Mouse (Mus musculus) forebrain, embryonic 16.5 days (tissue): ENCODE results near the gene Olfr97. TPM values are rescaled to one million over a fixed set of nuclear protein-coding genes. Genes with fewer than 3 reads are reported as not detected.

ENCODE experiments used
- ATAC-seq: fragments of 200-750 bp; cut with Nextera tagmentation; 2 replicates; pipeline ENCODE4 v1.8.0; 2017; ENCODE audit warnings: mild to moderate bottlenecking, moderate library complexity
- H3K27ac ChIP-seq: fragments of 300-500 bp; sonication (generic); 2 replicates; pipeline ENCODE4 v1.5.1; 2014; ENCODE audit warnings: low read length, control low read depth
- H3K27me3 ChIP-seq: fragments of 300-500 bp; sonication (generic); replicated peaks from 2 replicates; pipeline ENCODE4 v1.6.1; 2014; ENCODE audit warnings: low read length; ENCODE audit not compliant: control insufficient read depth, insufficient read depth
- H3K36me3 ChIP-seq: fragments of 300-500 bp; sonication (generic); 2 replicates; pipeline ENCODE4 v1.6.1; 2014; ENCODE audit not compliant: control insufficient read depth, insufficient read depth
- H3K4me1 ChIP-seq: fragments of 300-500 bp; sonication (generic); replicated peaks from 2 replicates; pipeline ENCODE4 v1.6.1; 2014; ENCODE audit warnings: low read length; ENCODE audit not compliant: control insufficient read depth, insufficient read depth
- H3K4me2 ChIP-seq: fragments of 300-500 bp; sonication (generic); 2 replicates; pipeline ENCODE4 v1.6.1; 2014; ENCODE audit warnings: mild to moderate bottlenecking, low read length, control low read depth
- H3K4me3 ChIP-seq: fragments of 300-500 bp; sonication (generic); replicated peaks from 2 replicates; pipeline ENCODE4 v1.5.1; 2014; ENCODE audit warnings: mild to moderate bottlenecking, low read length, control low read depth
- H3K9ac ChIP-seq: fragments of 300-500 bp; sonication (generic); replicated peaks from 2 replicates; pipeline ENCODE4 v1.6.1; 2014; ENCODE audit warnings: low read depth, low read length, control low read depth
- H3K9me3 ChIP-seq: fragments of 300-500 bp; sonication (generic); 2 replicates; pipeline ENCODE4 v1.6.1; 2016; ENCODE audit warnings: low read length; ENCODE audit not compliant: control insufficient read depth
- WGBS: fragments of 180-500 bp; shearing (Covaris S2); extraction: QIAGEN DNeasy Blood & Tissue Kit; methylation state at CpG from one replicate; pipeline ENCODE4 v1.1.7; 2014; 5-methylcytosine and 5-hydroxymethylcytosine counted together
- polyA plus RNA-seq: library from polyadenylated mRNA; unstranded; fragments of >200 nt; fragmentation: Nextera tagmentation; extraction: Ambion mirVana; gene quantifications from 2 replicates; pipeline ENCODE4 v1.2.1, GENCODE M21; 2015

Gene Olfr97
- polyA plus RNA-seq, 1 experiment from 2014 or later: not detected

- H3K27ac ChIP-seq: no peak overlapping the region
- no peaks in the 10 kb centered on the region for H3K27me3 ChIP-seq
- H3K4me3 ChIP-seq: no peak overlapping the region
- no peaks in the 10 kb centered on the region for H3K9me3 ChIP-seq
- H3K9ac ChIP-seq: no peak overlapping the region
- H3K36me3 ChIP-seq: no peaks in the 10 kb centered on the region
- ATAC-seq: no peak
- no peak overlapping the region for H3K4me2 ChIP-seq
- no peaks in the 10 kb centered on the region for H3K4me1 ChIP-seq
Observed at GRCm38 (mm10) chr17:37249460-37249859, 12.3 kb upstream of the Olfr97 start.

- no peak overlapping the region for H3K9ac ChIP-seq
- WGBS: 27% methylated on average over 5 of the region's 5 CpGs
- H3K27ac ChIP-seq: no peak overlapping the region
- ATAC-seq: no peak
- H3K27me3 ChIP-seq: no peaks in the 10 kb centered on the region
- H3K4me1 ChIP-seq: no peaks in the 10 kb centered on the region
- H3K4me2 ChIP-seq: no peak overlapping the region
- H3K4me3 ChIP-seq: no peak overlapping the region
- no peaks in the 10 kb centered on the region for H3K9me3 ChIP-seq
- no peaks in the 10 kb centered on the region for H3K36me3 ChIP-seq
Observed at GRCm38 (mm10) chr17:37246715-37247114, 9.6 kb upstream of the Olfr97 start.

DNA sequence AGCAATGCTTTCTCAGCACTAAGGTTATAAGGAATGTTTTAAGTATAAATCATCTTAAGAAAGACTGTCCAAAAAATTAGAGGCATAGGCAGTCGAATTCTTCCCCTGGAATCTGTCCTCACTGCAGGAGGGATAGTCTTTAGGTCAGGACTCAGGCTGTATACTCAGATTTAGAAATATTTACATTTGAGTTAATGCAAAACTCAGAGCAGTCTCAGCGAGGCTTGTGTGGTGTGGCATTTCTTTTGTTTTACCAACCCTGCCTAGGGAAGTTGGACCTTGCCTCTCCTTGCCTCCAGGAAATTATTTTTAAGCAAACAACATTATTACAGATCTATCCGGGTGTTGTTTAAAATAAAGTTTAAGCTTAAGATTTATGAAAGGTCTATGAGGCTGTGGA is 5.1 kb upstream of the Olfr97 start:
- H3K36me3 ChIP-seq: no peaks in the 10 kb centered on the region
- H3K27ac ChIP-seq: no peak overlapping the region
- H3K4me1 ChIP-seq: no peaks in the 10 kb centered on the region
- no peak overlapping the region for H3K4me2 ChIP-seq
- H3K27me3 ChIP-seq: no peaks in the 10 kb centered on the region
- H3K9me3 ChIP-seq: no peaks in the 10 kb centered on the region
- no peak overlapping the region for H3K9ac ChIP-seq
- H3K4me3 ChIP-seq: no peak overlapping the region
- WGBS: 55% methylated on average over 3 of the region's 3 CpGs
- no peak for ATAC-seq

- no peaks in the 10 kb centered on the region; the same call in 1 of the 2 replicates for H3K9me3 ChIP-seq
- H3K27ac ChIP-seq: no peak overlapping the region
- no peaks in the 10 kb centered on the region for H3K4me1 ChIP-seq
- no peak overlapping the region for H3K4me2 ChIP-seq
- H3K27me3 ChIP-seq: no peaks in the 10 kb centered on the region
- no peaks in the 10 kb centered on the region for H3K36me3 ChIP-seq
- no peak overlapping the region for H3K4me3 ChIP-seq
- H3K9ac ChIP-seq: no peak overlapping the region
- ATAC-seq: no peak
- WGBS: 16% methylated on average over 1 of the region's 1 CpGs
Observed at GRCm38 (mm10) chr17:37221879-37222278, 15.3 kb downstream of the Olfr97 start.

DNA sequence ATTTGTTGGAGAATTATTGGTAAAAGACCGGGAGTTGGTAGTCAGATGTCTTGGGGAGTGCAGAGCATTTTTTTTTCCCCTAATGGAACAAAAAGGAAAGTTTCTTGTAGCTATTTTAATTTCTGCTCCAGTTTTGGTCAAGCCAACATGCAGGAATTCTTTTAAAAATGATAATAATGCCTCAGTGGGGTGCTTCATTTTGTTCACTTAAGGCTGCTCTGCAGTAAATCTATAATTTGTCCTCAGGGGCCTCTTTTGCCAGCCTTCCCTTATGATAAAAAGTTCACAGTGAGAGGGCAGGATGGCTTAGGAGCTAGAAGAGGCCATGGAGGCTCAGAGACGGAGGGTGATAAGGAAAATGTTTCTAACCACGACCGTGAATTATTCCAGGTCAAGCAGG is 17.3 kb downstream of the Olfr97 start, which contains the start of gene Olfr96:
Olfr96 (plus strand) TSS at position 301 of the 400 bp plus-strand sequence.
- Histone ChIP-seq H3K9me3 (no peaks in the 10 kb centered on the region; the same call in 1 of the 2 replicates), H3K4me2 (no peak within 1 kb of the TSS), H3K27ac (no peak within 1 kb of the TSS), H3K4me3 (no peak within 1 kb of the TSS), H3K27me3 (no peaks in the 10 kb centered on the region), H3K9ac (no peak within 1 kb of the TSS), H3K36me3 (no peaks in the 10 kb centered on the region), H3K4me1 (no peaks in the 10 kb centered on the region)
- ATAC-seq: no peak
- WGBS: 54% methylated on average over 4 of the region's 4 CpGs

DNA sequence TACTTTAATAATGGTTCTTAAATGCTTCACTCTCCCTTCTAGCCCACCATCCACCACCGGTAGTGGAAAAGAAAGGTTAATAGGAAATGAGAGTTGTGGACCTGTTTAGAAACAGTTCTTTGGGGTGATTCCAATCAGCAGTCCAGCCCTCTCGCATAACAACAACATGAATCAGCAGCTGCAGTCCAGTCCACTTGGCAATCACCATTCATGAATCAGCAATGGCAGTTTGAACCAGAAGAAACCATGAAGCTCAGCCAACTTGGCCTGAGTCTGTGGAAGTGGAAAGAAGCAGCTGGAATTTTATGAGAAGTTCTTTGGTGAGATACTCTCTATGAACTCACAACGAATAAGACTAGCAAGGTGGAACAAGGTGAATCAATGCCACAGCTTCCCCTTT is 18.6 kb downstream of the Olfr97 start:
- no peak for ATAC-seq
- H3K4me3 ChIP-seq: no peak overlapping the region
- H3K27me3 ChIP-seq: no peaks in the 10 kb centered on the region
- no peaks in the 10 kb centered on the region for H3K4me1 ChIP-seq
- H3K9ac ChIP-seq: no peak overlapping the region
- no peaks in the 10 kb centered on the region for H3K36me3 ChIP-seq
- no peak overlapping the region for H3K27ac ChIP-seq
- no peak overlapping the region for H3K4me2 ChIP-seq
- no peaks in the 10 kb centered on the region; the same call in 1 of the 2 replicates for H3K9me3 ChIP-seq
- 84% methylated on average over 3 of the region's 3 CpGs for WGBS

DNA sequence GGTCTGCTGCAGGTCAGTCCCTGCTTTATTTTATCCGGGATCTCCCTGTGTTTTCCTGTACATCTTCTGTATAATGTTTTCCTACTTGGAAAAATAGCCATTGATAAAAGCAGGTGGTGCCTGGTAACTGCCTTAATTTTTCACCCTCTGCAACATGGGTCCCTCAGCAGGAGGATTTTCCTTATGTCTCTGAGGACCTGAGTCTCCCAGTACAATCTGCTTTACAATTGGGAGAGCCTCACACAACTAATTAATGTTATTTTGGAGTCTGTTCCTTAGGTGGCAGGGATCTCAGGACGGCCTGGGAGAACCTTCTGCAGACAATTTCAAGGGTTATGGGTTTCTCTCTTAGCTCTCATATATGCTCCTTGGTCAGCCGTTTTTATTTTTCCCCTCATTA is 24.1 kb downstream of the Olfr97 start, which contains the start of gene Olfr95:
Olfr95 (minus strand) TSS at position 101 of the 400 bp plus-strand sequence.
- Histone ChIP-seq H3K27ac (no peak within 1 kb of the TSS), H3K9ac (no peak within 1 kb of the TSS), H3K36me3 (no peaks in the 10 kb centered on the region), H3K9me3 (no peaks in the 10 kb centered on the region; the same call in 1 of the 2 replicates), H3K4me1 (peaks cover 5% of the 10 kb centered on the region), H3K4me2 (no peak within 1 kb of the TSS), H3K27me3 (no peaks in the 10 kb centered on the region; the same call in 1 of the 2 replicates), H3K4me3 (no peak within 1 kb of the TSS)
- 69% methylated on average over 3 of the region's 3 CpGs for WGBS
- ATAC-seq: no peak

DNA sequence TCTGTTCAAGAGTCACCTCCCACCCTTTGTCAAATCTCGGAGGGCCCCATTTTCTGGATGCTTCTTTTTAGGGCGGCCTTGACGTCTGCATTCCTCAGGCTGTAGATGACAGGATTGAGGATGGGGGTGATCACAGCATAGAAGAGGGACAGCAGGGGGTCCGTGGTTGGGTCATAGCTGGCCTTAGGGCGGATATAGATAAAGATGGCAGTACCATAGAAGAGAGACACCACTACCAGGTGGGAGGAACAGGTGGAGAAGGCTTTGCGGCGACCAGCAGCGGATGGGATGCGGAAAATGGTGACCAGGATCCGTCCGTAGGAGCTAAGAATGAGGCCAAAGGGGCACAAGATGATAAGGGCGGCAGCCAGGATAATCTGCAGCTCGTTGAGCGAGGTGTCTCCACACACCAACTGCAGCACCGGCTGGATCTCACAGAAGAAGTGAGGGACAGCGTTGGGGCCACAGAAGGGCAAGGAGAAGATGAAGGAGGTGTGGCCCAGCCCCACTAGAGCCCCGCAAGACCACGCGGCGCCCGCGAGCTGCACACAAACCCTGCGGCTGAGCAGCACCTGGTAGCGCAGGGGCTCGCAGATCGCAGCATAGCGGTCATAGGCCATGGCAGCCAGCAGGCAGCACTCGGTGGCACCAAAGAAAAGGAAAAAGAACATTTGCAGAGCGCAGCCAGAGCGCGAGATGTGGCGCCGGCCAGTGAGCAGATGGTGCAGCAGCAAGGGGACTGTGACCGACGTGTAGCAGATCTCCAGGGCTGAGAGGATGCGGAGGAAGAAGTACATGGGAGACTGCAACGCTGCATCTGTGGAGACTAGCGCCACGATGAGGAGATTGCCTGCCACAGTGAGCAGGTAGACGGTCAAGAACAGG is 26.0 kb downstream of the Olfr97 start:
- Histone ChIP-seq H3K9ac (peak overlapping the region; percentile 55), H3K36me3 (no peaks in the 10 kb centered on the region), H3K27ac (no peak overlapping the region), H3K4me3 (peak overlapping the region; percentile 40), H3K4me1 (peaks cover 5% of the 10 kb centered on the region), H3K4me2 (peak overlapping the region; percentile 60), H3K9me3 (no peaks in the 10 kb centered on the region), H3K27me3 (no peaks in the 10 kb centered on the region; the same call in 1 of the 2 replicates)
- 20% methylated on average over 40 of the region's 40 CpGs for WGBS
- ATAC-seq: peak; percentile 64

- 30% methylated on average over 3 of the region's 3 CpGs for WGBS
- no peak overlapping the region for H3K9ac ChIP-seq
- no peaks in the 10 kb centered on the region for H3K27me3 ChIP-seq
- H3K4me1 ChIP-seq: no peaks in the 10 kb centered on the region
- H3K27ac ChIP-seq: no peak overlapping the region
- ATAC-seq: peak; percentile 49
- H3K36me3 ChIP-seq: no peaks in the 10 kb centered on the region
- H3K9me3 ChIP-seq: no peaks in the 10 kb centered on the region
- H3K4me2 ChIP-seq: no peak overlapping the region
- H3K4me3 ChIP-seq: no peak overlapping the region
Observed at GRCm38 (mm10) chr17:37203917-37204236, 33.3 kb downstream of the Olfr97 start.
